Mouse (Mus musculus) thymus, adult 2 months (tissue): ENCODE data around the gene A930004D18Rik.

Experiments used
- CTCF ChIP-seq: fragments of 200-500 bp; IDR thresholded peaks from 2 replicates; pipeline ENCODE4 v1.5.1; 2012; ENCODE audit warnings: mild to moderate bottlenecking, control low read depth, low read length, moderate library complexity, borderline replicate concordance; ENCODE audit not compliant: control insufficient read depth, poor library complexity, insufficient read depth; ENCODE audit errors: extremely low read depth
- POLR2A ChIP-seq: fragments of 200-500 bp; IDR thresholded peaks from 2 replicates; pipeline ENCODE4 v1.6.1; 2012; ENCODE audit warnings: mild to moderate bottlenecking, low read length, control low read depth, moderate library complexity; ENCODE audit not compliant: control insufficient read depth, poor library complexity, insufficient read depth; ENCODE audit errors: extremely low read depth

- TF ChIP-seq CTCF: peak; percentile 56; the same call in 1 of the 2 replicates
- TF ChIP-seq POLR2A: peak; percentile 93
Observed at GRCm38 (mm10) chr2:18056786-18057255, 19.3 kb upstream of the A930004D18Rik start.
